ENCODE assay signal across 25 mouse cellular contexts in the genomic region with DNA sequence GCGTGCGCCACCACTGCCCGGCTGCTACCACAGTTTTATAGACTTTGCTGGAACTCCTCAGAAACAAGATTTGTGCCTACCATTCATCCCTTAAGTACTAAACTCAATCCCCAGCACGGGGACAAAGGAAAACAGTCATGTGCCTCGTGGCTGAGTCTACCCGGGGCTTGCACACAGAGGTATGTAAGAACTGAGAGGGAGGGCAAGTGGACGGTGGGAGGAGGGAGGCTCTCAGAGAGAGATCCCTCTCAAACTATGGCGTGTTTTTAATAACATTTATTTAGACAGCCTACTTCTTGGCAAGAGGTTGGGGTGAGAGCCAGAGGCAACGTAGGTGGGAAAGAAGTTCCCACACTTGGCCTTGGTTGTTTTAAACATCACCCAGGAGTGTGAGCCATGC.
DNase-seq lines count a peak whose midpoint lies in the region; ATAC-seq and TF ChIP-seq lines count a peak whose summit lies in the region.
"Had no signal": no experiment of that assay in that cellular context is flagged by ENCODE, and none has a peak within 500 bp of the region (broad histone marks: within the 10 kb centered on the region; RNA-seq: fewer than 3 reads in every experiment).

No protein-coding gene starts in this region.

- no peak for DNase-seq in forebrain, postnatal 0 days
- no peak for DNase-seq in forebrain, embryonic 11.5 days (ENCODE audit: low spot score)
- DNase-seq in lung, embryonic 14.5 days, result peak; percentile 37
- DNase-seq in lung, postnatal 25 days (ENCODE audit: low spot score), result no peak
- peak; percentile 45 for DNase-seq in midbrain, embryonic 11.5 days (ENCODE audit: low spot score, missing footprints)
- no peak for DNase-seq in midbrain, postnatal 0 days (ENCODE audit: low spot score)
- no peak for DNase-seq in stomach, postnatal 0 days (ENCODE audit: low spot score)
- no peak for DNase-seq in Muller cell, postnatal 12 days (ENCODE audit: inconsistent ontology term)
- DNase-seq: adrenal gland, postnatal 14 days; B cell, adult 2 months; cerebellum, adult 11-12 months; cerebellum, adult 9-10 months; cerebellum, postnatal 25 days; gastrocnemius, postnatal 14 days; heart, adult 2 months; heart, postnatal 14 days had no signal

- no peaks in the 10 kb centered on the region for H3K9me3 ChIP-seq in forebrain, postnatal 0 days (ENCODE audit: low read length)
- no peaks in the 10 kb centered on the region for H3K9me3 ChIP-seq in forebrain, embryonic 11.5 days (ENCODE audit: control insufficient read depth, low read length)
- H3K9me3 ChIP-seq in lung, embryonic 14.5 days (ENCODE audit: low read depth, low read length), result no peaks in the 10 kb centered on the region
- no peaks in the 10 kb centered on the region for H3K9me3 ChIP-seq in midbrain, embryonic 11.5 days (ENCODE audit: control insufficient read depth, low read length)
- no peaks in the 10 kb centered on the region for H3K9me3 ChIP-seq in midbrain, postnatal 0 days (ENCODE audit: low read length)
- H3K9me3 ChIP-seq in stomach, postnatal 0 days (ENCODE audit: control insufficient read depth, low read length), result no peaks in the 10 kb centered on the region
- H3K9me3 ChIP-seq: embryonic facial prominence, embryonic 12.5 days; forebrain, embryonic 12.5 days; G1E; heart, embryonic 15.5 days; hindbrain, embryonic 10.5 days had no signal

- TF ChIP-seq EP300 in stomach, postnatal 0 days (optimal IDR thresholded peaks at IDR 0.05), result no peak

- no peak overlapping the region for H3K4me3 ChIP-seq in forebrain, postnatal 0 days (ENCODE audit: low read depth, low read length)
- H3K4me3 ChIP-seq in forebrain, embryonic 11.5 days (ENCODE audit: low read depth, low read length), result no peak overlapping the region
- H3K4me3 ChIP-seq in lung, embryonic 14.5 days (ENCODE audit: low read depth, low read length), result no peak overlapping the region
- H3K4me3 ChIP-seq in midbrain, embryonic 11.5 days (ENCODE audit: low read depth, low read length), result no peak overlapping the region
- no peak overlapping the region for H3K4me3 ChIP-seq in midbrain, postnatal 0 days (ENCODE audit: low read depth, low read length)
- no peak overlapping the region for H3K4me3 ChIP-seq in stomach, postnatal 0 days (ENCODE audit: low read depth, low read length)
- H3K4me3 ChIP-seq: embryonic facial prominence, embryonic 12.5 days; forebrain, embryonic 12.5 days; heart, adult 2 months; heart, embryonic 15.5 days; hindbrain, embryonic 10.5 days had no signal

- no peak overlapping the region for H3K4me2 ChIP-seq in forebrain, postnatal 0 days (ENCODE audit: low read depth)
- H3K4me2 ChIP-seq in forebrain, embryonic 11.5 days (ENCODE audit: low read depth, low read length, severe bottlenecking), result no peak overlapping the region
- no peak overlapping the region for H3K4me2 ChIP-seq in lung, embryonic 14.5 days
- H3K4me2 ChIP-seq in midbrain, embryonic 11.5 days, result no peak overlapping the region
- H3K4me2 ChIP-seq in midbrain, postnatal 0 days (ENCODE audit: low read depth, low read length, poor library complexity, severe bottlenecking), result no peak overlapping the region
- no peak overlapping the region for H3K4me2 ChIP-seq in stomach, postnatal 0 days (replicated peaks; ENCODE audit: low read depth)
- H3K4me2 ChIP-seq: embryonic facial prominence, embryonic 12.5 days; forebrain, embryonic 12.5 days; heart, embryonic 11.5 days; heart, embryonic 15.5 days had no signal

- H3K27ac ChIP-seq in forebrain, postnatal 0 days (ENCODE audit: low read depth, low read length), result peak overlapping the region; percentile 21; the same call in 1 of the 2 replicates
- no peak overlapping the region for H3K27ac ChIP-seq in forebrain, embryonic 11.5 days (ENCODE audit: low read depth, low read length)
- no peak overlapping the region for H3K27ac ChIP-seq in lung, embryonic 14.5 days (ENCODE audit: low read depth)
- no peak overlapping the region for H3K27ac ChIP-seq in midbrain, embryonic 11.5 days (ENCODE audit: low read depth, low read length)
- H3K27ac ChIP-seq in midbrain, postnatal 0 days (ENCODE audit: low read depth, low read length), result no peak overlapping the region
- H3K27ac ChIP-seq in stomach, postnatal 0 days (replicated peaks), result no peak overlapping the region
- H3K27ac ChIP-seq: embryonic facial prominence, embryonic 12.5 days; forebrain, embryonic 12.5 days; heart, adult 2 months; heart, embryonic 15.5 days; hindbrain, embryonic 10.5 days had no signal

- TF ChIP-seq CTCF in forebrain, postnatal 0 days (IDR thresholded peaks at IDR 0.05; ENCODE audit: low read depth), result no peak
- no peak for TF ChIP-seq CTCF in lung, embryonic 14.5 days (IDR thresholded peaks at IDR 0.05; ENCODE audit: low read depth)
- no peak for TF ChIP-seq CTCF in midbrain, postnatal 0 days (IDR thresholded peaks at IDR 0.05)
- TF ChIP-seq CTCF in stomach, postnatal 0 days (IDR thresholded peaks at IDR 0.05; ENCODE audit: low read depth), result no peak

- H3K27me3 ChIP-seq in forebrain, postnatal 0 days (ENCODE audit: insufficient read depth, low read length), result no peaks in the 10 kb centered on the region
- no peaks in the 10 kb centered on the region for H3K27me3 ChIP-seq in forebrain, embryonic 11.5 days (ENCODE audit: control insufficient read depth, insufficient read depth, low read length)
- H3K27me3 ChIP-seq in lung, embryonic 14.5 days (ENCODE audit: insufficient read depth, low read length), result no peaks in the 10 kb centered on the region
- H3K27me3 ChIP-seq in midbrain, embryonic 11.5 days (ENCODE audit: control insufficient read depth, insufficient read depth, low read length), result no peaks in the 10 kb centered on the region
- H3K27me3 ChIP-seq in midbrain, postnatal 0 days (ENCODE audit: insufficient read depth, low read length), result no peaks in the 10 kb centered on the region
- H3K27me3 ChIP-seq in stomach, postnatal 0 days (ENCODE audit: control insufficient read depth, insufficient read depth, low read length), result no peaks in the 10 kb centered on the region
- H3K27me3 ChIP-seq: embryonic facial prominence, embryonic 12.5 days; forebrain, embryonic 12.5 days; heart, embryonic 15.5 days had no signal

- 63% methylated on average over 9 of the region's 9 CpGs for WGBS in forebrain, postnatal 0 days
- 81% methylated on average over 9 of the region's 9 CpGs for WGBS in forebrain, embryonic 11.5 days
- WGBS in lung, embryonic 14.5 days, result 55% methylated on average over 9 of the region's 9 CpGs
- 80% methylated on average over 9 of the region's 9 CpGs for WGBS in midbrain, embryonic 11.5 days
- WGBS in midbrain, postnatal 0 days, result 78% methylated on average over 9 of the region's 9 CpGs
- 55% methylated on average over 9 of the region's 9 CpGs for WGBS in stomach, postnatal 0 days

- no peak for ATAC-seq in forebrain, postnatal 0 days
- ATAC-seq in forebrain, embryonic 11.5 days (replicated peaks; ENCODE audit: low FRiP score), result no peak
- no peak for ATAC-seq in lung, embryonic 14.5 days (ENCODE audit: insufficient read depth)
- no peak for ATAC-seq in midbrain, embryonic 11.5 days (ENCODE audit: low FRiP score)
- no peak for ATAC-seq in midbrain, postnatal 0 days (ENCODE audit: low FRiP score)
- ATAC-seq in stomach, postnatal 0 days (ENCODE audit: low FRiP score, low TSS enrichment), result peak; percentile 30; the same call in 1 of the 2 replicates
- ATAC-seq: activated CD4-positive, CD25-positive, alpha-beta regulatory T cell, adult 4 months; CD4-positive, CD25-positive, alpha-beta regulatory T cell, adult 4 months; forebrain, embryonic 16.5 days had no signal

- no peaks in the 10 kb centered on the region for H3K36me3 ChIP-seq in forebrain, postnatal 0 days (ENCODE audit: insufficient read depth)
- no peaks in the 10 kb centered on the region for H3K36me3 ChIP-seq in forebrain, embryonic 11.5 days (ENCODE audit: control insufficient read depth, insufficient read depth, low read length)
- H3K36me3 ChIP-seq in lung, embryonic 14.5 days (ENCODE audit: insufficient read depth), result no peaks in the 10 kb centered on the region
- H3K36me3 ChIP-seq in midbrain, embryonic 11.5 days (ENCODE audit: control insufficient read depth, insufficient read depth, low read length), result no peaks in the 10 kb centered on the region
- H3K36me3 ChIP-seq in midbrain, postnatal 0 days (ENCODE audit: insufficient read depth, low read length), result no peaks in the 10 kb centered on the region
- H3K36me3 ChIP-seq in stomach, postnatal 0 days (ENCODE audit: control insufficient read depth, insufficient read depth, low read length), result no peaks in the 10 kb centered on the region
- H3K36me3 ChIP-seq: embryonic facial prominence, embryonic 12.5 days; forebrain, embryonic 12.5 days; G1E; heart, embryonic 15.5 days; hindbrain, embryonic 10.5 days had no signal

- H3K4me1 ChIP-seq in forebrain, postnatal 0 days (ENCODE audit: insufficient read depth), result no peaks in the 10 kb centered on the region
- H3K4me1 ChIP-seq in forebrain, embryonic 11.5 days (replicated peaks; ENCODE audit: control insufficient read depth, insufficient read depth, low read length), result peaks cover 8% of the 10 kb centered on the region; the same call in 1 of the 2 replicates
- H3K4me1 ChIP-seq in lung, embryonic 14.5 days (ENCODE audit: insufficient read depth), result peaks cover 8% of the 10 kb centered on the region
- peaks cover 6% of the 10 kb centered on the region for H3K4me1 ChIP-seq in midbrain, embryonic 11.5 days (ENCODE audit: control insufficient read depth, insufficient read depth, low read length)
- H3K4me1 ChIP-seq in midbrain, postnatal 0 days (ENCODE audit: insufficient read depth, low read length), result no peaks in the 10 kb centered on the region
- H3K4me1 ChIP-seq in stomach, postnatal 0 days (replicated peaks; ENCODE audit: control insufficient read depth, insufficient read depth), result peaks cover 2% of the 10 kb centered on the region; the same call in 1 of the 2 replicates

- H3K9ac ChIP-seq in forebrain, postnatal 0 days, result no peak overlapping the region
- H3K9ac ChIP-seq in forebrain, embryonic 11.5 days (ENCODE audit: low read length), result no peak overlapping the region
- H3K9ac ChIP-seq in lung, embryonic 14.5 days, result no peak overlapping the region
- no peak overlapping the region for H3K9ac ChIP-seq in midbrain, embryonic 11.5 days (ENCODE audit: low read length)
- no peak overlapping the region for H3K9ac ChIP-seq in midbrain, postnatal 0 days (replicated peaks; ENCODE audit: low read length, poor library complexity, severe bottlenecking)
- no peak overlapping the region for H3K9ac ChIP-seq in stomach, postnatal 0 days (ENCODE audit: low read length)
- H3K9ac ChIP-seq: embryonic facial prominence, embryonic 12.5 days; forebrain, embryonic 12.5 days; heart, embryonic 15.5 days had no signal

Comparison
In these comparisons a context has a peak if more than half of its experiments do, and no peak if none do; other contexts are left out.
1. DNase-seq: peak in lung, embryonic 14.5 days (single experiment) and midbrain, embryonic 11.5 days (single experiment); none in forebrain, postnatal 0 days (single experiment), forebrain, embryonic 11.5 days (single experiment), lung, postnatal 25 days (single experiment), midbrain, postnatal 0 days (single experiment), stomach, postnatal 0 days (single experiment) and Muller cell, postnatal 12 days (single experiment).